Mouse (Mus musculus) embryonic facial prominence, embryonic 15.5 days (tissue): Measurements from ENCODE around the gene Slc5a2. TPM values are rescaled to one million over a fixed set of nuclear protein-coding genes. Genes with fewer than 3 reads are reported as not detected.

Experiments used
- ATAC-seq: fragments of 200-750 bp; cut with Nextera tagmentation; 2 replicates; pipeline ENCODE4 v1.8.0; 2017; ENCODE audit warnings: low read depth, moderate TSS enrichment; ENCODE audit not compliant: insufficient number of reproducible peaks, low FRiP score, low TSS enrichment
- H3K27ac ChIP-seq: fragments of 300-500 bp; sonication (generic); replicated peaks from 2 replicates; pipeline ENCODE4 v1.5.1; 2015; ENCODE audit warnings: mild to moderate bottlenecking, inconsistent platforms
- H3K27me3 ChIP-seq: fragments of 300-500 bp; sonication (generic); 2 replicates; pipeline ENCODE4 v1.6.1; 2015; ENCODE audit warnings: inconsistent platforms
- H3K36me3 ChIP-seq: fragments of 300-500 bp; sonication (generic); 2 replicates; pipeline ENCODE4 v1.6.1; 2015; ENCODE audit warnings: mild to moderate bottlenecking, inconsistent platforms
- H3K4me1 ChIP-seq: fragments of 300-500 bp; sonication (generic); 2 replicates; pipeline ENCODE4 v1.6.1; 2015; ENCODE audit warnings: inconsistent platforms
- H3K4me2 ChIP-seq: fragments of 300-500 bp; sonication (generic); replicated peaks from 2 replicates; pipeline ENCODE4 v1.6.1; 2015; ENCODE audit warnings: mild to moderate bottlenecking, inconsistent platforms
- H3K4me3 ChIP-seq: fragments of 300-500 bp; sonication (generic); replicated peaks from 2 replicates; pipeline ENCODE4 v1.5.1; 2015; ENCODE audit warnings: mild to moderate bottlenecking, inconsistent platforms
- H3K9ac ChIP-seq: fragments of 300-500 bp; sonication (generic); 2 replicates; pipeline ENCODE4 v1.6.1; 2015; ENCODE audit warnings: inconsistent platforms
- H3K9me3 ChIP-seq: fragments of 300-500 bp; sonication (generic); replicated peaks from 2 replicates; pipeline ENCODE4 v1.6.1; 2016; ENCODE audit warnings: inconsistent platforms
- WGBS: fragments of 180-500 bp; shearing (Covaris S2); methylation state at CpG from one replicate; pipeline ENCODE4 v1.1.7; 2015; 5-methylcytosine and 5-hydroxymethylcytosine counted together
- polyA plus RNA-seq: library from polyadenylated mRNA; unstranded; fragments of >200 nt; fragmentation: Nextera tagmentation; extraction: Ambion mirVana; gene quantifications from 2 replicates; pipeline ENCODE4 v1.2.1, GENCODE M21; 2015

Slc5a2 gene
- not detected in 2 replicates for polyA plus RNA-seq

GRCm38 (mm10) chr7:128265411-128265810, at the start of gene Slc5a2:
Gene Slc5a2 (plus strand): TSS chr7:128265657.
- Histone ChIP-seq H3K9me3 (no peaks in the 10 kb centered on the region), H3K27ac (no peak within 1 kb of the TSS), H3K4me2 (no peak within 1 kb of the TSS), H3K4me1 (no peaks in the 10 kb centered on the region), H3K9ac (no peak within 1 kb of the TSS), H3K36me3 (no peaks in the 10 kb centered on the region), H3K27me3 (no peaks in the 10 kb centered on the region), H3K4me3 (no peak within 1 kb of the TSS)
- 74% methylated on average over 6 of the region's 6 CpGs for WGBS
- ATAC-seq, result no peak

DNA sequence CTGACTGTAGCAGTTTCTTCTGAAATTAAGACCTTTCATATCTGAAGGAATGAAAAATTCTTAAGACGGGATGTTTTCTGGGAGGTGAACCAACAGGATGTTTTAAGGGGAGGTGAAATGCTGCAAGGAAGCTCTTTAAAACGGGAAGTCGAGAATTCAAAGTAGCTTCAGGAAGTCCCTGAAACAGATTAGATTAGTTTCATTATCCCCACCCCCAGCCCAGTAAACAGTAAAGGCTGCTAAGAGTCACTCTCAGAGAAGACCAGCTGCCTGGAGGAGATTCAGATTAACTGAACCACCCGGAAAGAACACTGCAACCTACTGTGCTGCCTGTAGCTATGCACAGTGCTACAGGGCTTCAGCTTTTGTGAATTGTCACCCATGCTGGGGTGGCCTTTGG, 45.5 kb upstream of the Slc5a2 start:
- WGBS, result 65% methylated on average over 4 of the region's 4 CpGs
- H3K4me3 ChIP-seq, result no peak overlapping the region
- no peaks in the 10 kb centered on the region for H3K4me1 ChIP-seq
- no peak for ATAC-seq
- H3K27ac ChIP-seq, result no peak overlapping the region
- H3K27me3 ChIP-seq, result no peaks in the 10 kb centered on the region
- H3K36me3 ChIP-seq, result no peaks in the 10 kb centered on the region
- no peak overlapping the region for H3K9ac ChIP-seq
- H3K9me3 ChIP-seq, result no peaks in the 10 kb centered on the region
- no peak overlapping the region for H3K4me2 ChIP-seq

- Histone ChIP-seq H3K4me1 (no peaks in the 10 kb centered on the region), H3K27me3 (no peaks in the 10 kb centered on the region), H3K9me3 (no peaks in the 10 kb centered on the region), H3K27ac (no peak overlapping the region), H3K36me3 (no peaks in the 10 kb centered on the region), H3K4me3 (no peak overlapping the region), H3K4me2 (no peak overlapping the region), H3K9ac (no peak overlapping the region)
- ATAC-seq, result no peak
- WGBS, result 84% methylated on average over 3 of the region's 3 CpGs
These were observed 44.5 kb upstream of the Slc5a2 start for GRCm38 (mm10) chr7:128220936-128221335.

DNA sequence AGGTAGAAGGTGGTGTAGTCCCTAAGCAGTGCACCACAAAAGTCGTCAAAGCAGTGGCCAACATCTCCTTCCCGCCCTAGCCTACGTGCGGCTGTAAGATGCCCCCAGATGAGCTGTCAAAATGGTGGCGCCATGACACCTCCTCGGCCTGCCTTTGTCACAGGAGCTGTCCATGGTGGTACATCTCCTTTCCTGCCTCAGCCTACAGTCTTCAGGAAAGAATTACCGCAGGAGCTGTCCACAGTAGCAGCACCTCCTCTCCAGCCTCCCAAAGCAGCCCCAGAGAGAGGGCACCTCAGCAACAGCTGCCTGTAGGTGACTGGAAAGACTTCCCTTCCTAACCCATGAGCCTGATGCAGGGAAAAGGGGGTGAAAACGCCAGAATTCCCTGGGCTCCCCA, 33.7 kb upstream of the Slc5a2 start:
- Histone ChIP-seq H3K4me2 (no peak overlapping the region), H3K9ac (no peak overlapping the region), H3K4me3 (no peak overlapping the region), H3K36me3 (no peaks in the 10 kb centered on the region), H3K4me1 (peaks cover 3% of the 10 kb centered on the region; the same call in 1 of the 2 replicates), H3K9me3 (no peaks in the 10 kb centered on the region), H3K27me3 (no peaks in the 10 kb centered on the region), H3K27ac (no peak overlapping the region)
- no peak for ATAC-seq
- 45% methylated on average over 8 of the region's 8 CpGs for WGBS

- Histone ChIP-seq H3K36me3 (peaks cover 2% of the 10 kb centered on the region), H3K4me3 (no peak overlapping the region), H3K4me2 (no peak overlapping the region), H3K9ac (no peak overlapping the region), H3K4me1 (peaks cover 17% of the 10 kb centered on the region), H3K27ac (no peak overlapping the region), H3K9me3 (no peaks in the 10 kb centered on the region), H3K27me3 (no peaks in the 10 kb centered on the region)
- no peak for ATAC-seq
- 85% methylated on average over 2 of the region's 2 CpGs for WGBS
These were observed 30.7 kb upstream of the Slc5a2 start for GRCm38 (mm10) chr7:128234796-128235195.

- 87% methylated on average over 1 of the region's 1 CpGs for WGBS
- Histone ChIP-seq H3K4me3 (no peak overlapping the region), H3K9me3 (no peaks in the 10 kb centered on the region), H3K36me3 (peaks cover 9% of the 10 kb centered on the region), H3K27me3 (no peaks in the 10 kb centered on the region), H3K4me2 (no peak overlapping the region), H3K4me1 (peaks cover 17% of the 10 kb centered on the region), H3K27ac (no peak overlapping the region), H3K9ac (no peak overlapping the region)
- no peak for ATAC-seq
These were observed 30.0 kb upstream of the Slc5a2 start for GRCm38 (mm10) chr7:128235481-128235880.

GRCm38 (mm10) chr7:128236426-128236825, 29.0 kb upstream of the Slc5a2 start:
- H3K4me3 ChIP-seq, result no peak overlapping the region
- H3K4me1 ChIP-seq, result peaks cover 17% of the 10 kb centered on the region
- H3K9ac ChIP-seq, result no peak overlapping the region
- H3K4me2 ChIP-seq, result no peak overlapping the region
- H3K27ac ChIP-seq, result no peak overlapping the region
- 93% methylated on average over 13 of the region's 13 CpGs for WGBS
- no peaks in the 10 kb centered on the region for H3K9me3 ChIP-seq
- H3K27me3 ChIP-seq, result no peaks in the 10 kb centered on the region
- ATAC-seq, result no peak
- H3K36me3 ChIP-seq, result peaks cover 19% of the 10 kb centered on the region

DNA sequence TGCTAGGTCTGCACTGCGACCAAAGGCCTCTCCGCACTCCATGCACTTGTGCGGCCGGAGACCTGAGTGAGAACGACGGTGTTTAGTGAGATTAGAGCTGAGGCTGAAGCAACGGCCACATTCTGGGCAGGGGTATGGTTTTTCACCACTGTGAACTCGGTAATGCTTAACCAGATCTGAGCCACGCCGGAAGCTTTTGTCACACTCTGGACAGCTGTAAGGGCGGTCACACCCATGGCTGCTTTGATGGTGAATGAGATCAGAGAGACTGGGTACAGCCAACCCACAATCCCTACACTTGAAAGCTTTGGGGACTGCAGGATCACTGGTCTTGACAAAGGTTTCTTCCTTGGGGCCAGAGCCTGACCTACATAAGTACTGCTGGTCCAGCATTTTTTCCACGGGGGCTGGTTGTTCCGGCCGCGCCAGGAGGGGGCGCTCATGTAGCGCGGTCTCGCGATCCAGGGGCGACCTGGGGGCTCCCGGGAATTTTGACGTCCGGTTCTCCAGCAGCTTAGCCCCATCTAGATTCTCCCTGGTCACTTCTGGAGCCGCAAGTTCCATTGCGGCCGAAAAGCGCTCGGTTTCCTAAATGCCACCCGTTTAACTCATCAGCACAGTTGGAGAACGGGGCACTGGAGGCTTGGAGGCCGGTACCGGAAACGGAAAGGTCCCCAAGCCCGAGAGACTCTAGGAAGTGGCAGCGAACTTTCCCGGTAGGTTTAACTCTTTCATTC, 28.4 kb upstream of the Slc5a2 start, which contains the start of gene Armc5:
Gene Armc5 (plus strand): TSS at position 487 of the 737 bp plus-strand sequence.
- H3K4me2 ChIP-seq, result peak within 1 kb of the TSS; percentile 59
- peak within 1 kb of the TSS; percentile 75 for H3K9ac ChIP-seq
- peak within 1 kb of the TSS; percentile 99 for H3K27ac ChIP-seq
- H3K4me3 ChIP-seq, result peak within 1 kb of the TSS; percentile 82
- 23% methylated on average over 37 of the region's 37 CpGs for WGBS
- ATAC-seq, result peak; percentile 17; the same call in 1 of the 2 replicates
- peaks cover 24% of the 10 kb centered on the region for H3K36me3 ChIP-seq
- no peaks in the 10 kb centered on the region for H3K9me3 ChIP-seq
- H3K27me3 ChIP-seq, result no peaks in the 10 kb centered on the region
- H3K4me1 ChIP-seq, result peaks cover 17% of the 10 kb centered on the region

DNA sequence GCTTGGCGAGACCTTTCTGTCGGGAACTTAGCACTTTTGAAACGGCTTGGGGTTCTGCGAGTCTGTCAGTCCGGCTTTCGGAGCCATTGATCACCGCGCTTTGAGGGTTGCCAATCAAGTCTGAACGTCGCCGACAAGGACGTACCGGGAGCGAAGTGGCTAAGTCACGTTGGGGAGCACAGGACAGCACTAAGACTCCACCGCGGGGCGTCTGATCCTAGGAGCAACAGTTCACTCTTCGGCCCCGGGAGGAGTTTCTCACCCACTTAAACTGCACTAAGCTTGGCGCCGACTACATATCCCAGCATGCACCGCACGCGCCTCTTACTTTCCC, 27.9 kb upstream of the Slc5a2 start:
- no peak for ATAC-seq
- peaks cover 29% of the 10 kb centered on the region for H3K36me3 ChIP-seq
- H3K4me3 ChIP-seq, result peak overlapping the region; percentile 82
- H3K9ac ChIP-seq, result peak overlapping the region; percentile 49
- H3K27ac ChIP-seq, result peak overlapping the region; percentile 99
- WGBS, result under 1% methylated on average over 25 of the region's 25 CpGs
- no peaks in the 10 kb centered on the region for H3K27me3 ChIP-seq
- peaks cover 17% of the 10 kb centered on the region for H3K4me1 ChIP-seq
- peak overlapping the region; percentile 59 for H3K4me2 ChIP-seq
- H3K9me3 ChIP-seq, result no peaks in the 10 kb centered on the region

- H3K27me3 ChIP-seq, result no peaks in the 10 kb centered on the region
- peak within 1 kb of the TSS; percentile 75 for H3K9ac ChIP-seq
- ATAC-seq, result peak; percentile 90
- H3K4me2 ChIP-seq, result peak within 1 kb of the TSS; percentile 69
- H3K4me3 ChIP-seq, result peak within 1 kb of the TSS; percentile 82
- H3K9me3 ChIP-seq, result no peaks in the 10 kb centered on the region
- under 1% methylated on average over 72 of the region's 72 CpGs for WGBS
- peaks cover 17% of the 10 kb centered on the region for H3K4me1 ChIP-seq
- H3K27ac ChIP-seq, result peak within 1 kb of the TSS; percentile 99
- H3K36me3 ChIP-seq, result peaks cover 35% of the 10 kb centered on the region
These were observed 27.3 kb upstream of the Slc5a2 start, which contains the start of gene 9130023H24Rik for GRCm38 (mm10) chr7:128237927-128238778. Gene 9130023H24Rik (minus strand): TSS chr7:128238031.

DNA sequence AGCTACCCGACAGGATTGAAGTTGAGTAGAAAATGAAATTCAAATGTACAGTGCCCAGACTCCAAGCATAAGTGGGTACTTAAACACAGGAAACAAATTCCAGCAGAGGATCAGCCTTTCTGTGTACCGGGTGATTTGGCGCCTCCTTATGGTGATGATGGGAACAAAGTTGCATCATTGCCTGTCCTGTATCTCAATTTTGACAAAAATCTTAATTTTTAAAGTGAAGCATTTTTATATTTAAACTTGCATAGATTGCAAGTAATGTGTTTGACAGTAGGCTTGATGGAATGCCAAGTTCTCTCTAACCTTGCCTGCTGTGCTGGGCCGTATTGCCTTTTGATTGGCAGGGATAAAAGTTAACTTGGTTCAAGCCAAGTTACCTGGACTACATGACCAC, 26.5 kb upstream of the Slc5a2 start:
- Histone ChIP-seq H3K9me3 (no peaks in the 10 kb centered on the region), H3K9ac (no peak overlapping the region; the same call in 1 of the 2 replicates), H3K27ac (peak overlapping the region; percentile 83), H3K4me3 (peak overlapping the region; percentile 82), H3K4me1 (peaks cover 17% of the 10 kb centered on the region), H3K27me3 (no peaks in the 10 kb centered on the region), H3K4me2 (peak overlapping the region; percentile 69), H3K36me3 (peaks cover 38% of the 10 kb centered on the region)
- WGBS, result 18% methylated on average over 4 of the region's 4 CpGs
- ATAC-seq, result no peak
